Mouse (Mus musculus) stomach, embryonic 14.5 days (tissue): ENCODE measurements around the gene Taar2. TPM values are rescaled to one million over a fixed set of nuclear protein-coding genes. Genes with fewer than 3 reads are reported as not detected.

Experiments used
- polyA plus RNA-seq: library from polyadenylated mRNA; unstranded; fragments of >200 nt; fragmentation: Nextera tagmentation; extraction: Ambion mirVana; gene quantifications from 2 replicates; pipeline ENCODE4 v1.2.1, GENCODE M21; 2014

Gene Taar2
- polyA plus RNA-seq, 1 experiment from 2014 or later, result not detected

Other genes with a start within 250 kb of the Taar2 start
- gene Rps12, start 151.3 kb upstream of the Taar2 start, polyA plus RNA-seq, result 247 and 248 TPM in 2 replicates
- gene Slc18b1, start 141.6 kb upstream of the Taar2 start, polyA plus RNA-seq, result 17.3 and 23.7 TPM in 2 replicates
- 0.27 TPM in 1 of 2 replicates, not detected in the other for gene Vnn3, start 87.1 kb upstream of the Taar2 start, polyA plus RNA-seq
- 1.9 and 2.5 TPM in 2 replicates for gene Vnn1, start 43.9 kb upstream of the Taar2 start, polyA plus RNA-seq
- not detected in 2 replicates for gene Taar1, start 18.2 kb upstream of the Taar2 start, polyA plus RNA-seq
- not detected in 2 replicates for gene Taar3, start 11.0 kb downstream of the Taar2 start, polyA plus RNA-seq
- gene Taar4, start 21.9 kb downstream of the Taar2 start, polyA plus RNA-seq, result not detected in 2 replicates
- gene Taar5, start 32.1 kb downstream of the Taar2 start, polyA plus RNA-seq, result not detected in 2 replicates
- not detected in 2 replicates for gene Taar6, start 47.1 kb downstream of the Taar2 start, polyA plus RNA-seq
- gene Taar7a, start 54.9 kb downstream of the Taar2 start, polyA plus RNA-seq, result not detected in 2 replicates
- not detected in 2 replicates for gene Taar7b, start 61.4 kb downstream of the Taar2 start, polyA plus RNA-seq
- not detected in 2 replicates for gene Taar7d, start 88.7 kb downstream of the Taar2 start, polyA plus RNA-seq
- gene Taar7e, start 99.0 kb downstream of the Taar2 start, polyA plus RNA-seq, result not detected in 2 replicates
- not detected in 2 replicates for gene Taar7f, start 110.9 kb downstream of the Taar2 start, polyA plus RNA-seq
- not detected in 2 replicates for gene Taar8a, start 137.9 kb downstream of the Taar2 start, polyA plus RNA-seq
- gene Taar8b, start 153.7 kb downstream of the Taar2 start, polyA plus RNA-seq, result not detected in 2 replicates
- not detected in 2 replicates for gene Taar8c, start 163.3 kb downstream of the Taar2 start, polyA plus RNA-seq
- not detected in 2 replicates for gene Taar9, start 171.0 kb downstream of the Taar2 start, polyA plus RNA-seq
- gene Stx7, start 210.7 kb downstream of the Taar2 start, polyA plus RNA-seq, result 93.1 and 93.2 TPM in 2 replicates